Mouse (Mus musculus) heart, adult 2 months (tissue): Measurements from ENCODE around the gene Atg2b.

Source experiments
- CTCF ChIP-seq: fragments of 200-600 bp; IDR thresholded peaks from 2 replicates; pipeline ENCODE4 v1.8.1; 2022; ENCODE audit warnings: antibody characterized with exemption, mild to moderate bottlenecking, moderate library complexity
- EP300 ChIP-seq: fragments of 200-500 bp; IDR thresholded peaks from 2 replicates; pipeline ENCODE4 v1.6.1; 2011; ENCODE audit warnings: low read depth, low read length, control low read depth; ENCODE audit not compliant: insufficient read depth
- POLR2A ChIP-seq: fragments of 200-500 bp; IDR thresholded peaks from 2 replicates; pipeline ENCODE4 v1.6.1; 2011; ENCODE audit warnings: mild to moderate bottlenecking, low read depth, low read length, control low read depth; ENCODE audit not compliant: insufficient read depth

- TF ChIP-seq CTCF (no peak), POLR2A (no peak), EP300 (no peak)
These were observed 33.6 kb upstream of the Atg2b start for GRCm38 (mm10) chr12:105718616-105719015.
